In genomic region chr4:41606784-41607183, GRCm38 (mm10) we compare ENCODE assay signal across 9 mouse cellular contexts. TPM values are rescaled to one million over a fixed set of nuclear protein-coding genes. Genes with fewer than 3 reads are reported as not detected.
DNase-seq lines count a peak whose midpoint lies in the region; ATAC-seq and TF ChIP-seq lines count a peak whose summit lies in the region.
"Had no signal": no experiment of that assay in that cellular context is flagged by ENCODE, and none has a peak within 500 bp of the region (broad histone marks: within the 10 kb centered on the region; RNA-seq: fewer than 3 reads in every experiment).

No protein-coding gene starts in this region.

- H3K27me3 ChIP-seq in limb, embryonic 14.5 days (ENCODE audit: control insufficient read depth, insufficient read depth, low read length) = peaks cover 10% of the 10 kb centered on the region; the same call in 1 of the 2 replicates
- H3K27me3 ChIP-seq in cerebellum, adult 2 months (ENCODE audit: control insufficient read depth, insufficient read depth, low read length) = no peaks in the 10 kb centered on the region

- no peak for TF ChIP-seq CTCF in cerebellum, adult 2 months (IDR thresholded peaks at IDR 0.05; ENCODE audit: borderline replicate concordance, insufficient read depth, low read depth, low read length)

- intact Hi-C loops in gastrocnemius, postnatal 14 days (cut with DNase I; ENCODE audit: low total_unique reads) = loop anchor here (5.0 kb wide), 1 partner anchor 101 kb away; no protein-coding TSS in a partner anchor

- peak; percentile 59 for DNase-seq in gastrocnemius, postnatal 14 days
- no peak for DNase-seq in gastrocnemius, adult 8-10 months (ENCODE audit: low spot score in 2 of 2)
- peak; percentile 61 for DNase-seq in A20 (ENCODE audit: low read depth, low spot score)
- peak; percentile 56 for DNase-seq in c-Kit-positive CD71-negative TER-119-negative erythroid progenitor cells, embryonic 14.5 days (ENCODE audit: low read depth)
- peak; percentile 90 for DNase-seq in limb, embryonic 14.5 days (ENCODE audit: low spot score)
- peak; percentile 59 for DNase-seq in yolk sac, embryonic 10.5 days (ENCODE audit: low spot score)
- no peak for DNase-seq in cerebellum, adult 2 months
- DNase-seq in right cerebral cortex, postnatal 10 days (ENCODE audit: low spot score in 2 of 2) = no peak

- 26% methylated on average over 4 of the region's 4 CpGs for WGBS in limb, embryonic 14.5 days
- WGBS in cerebellum, adult 2 months = 90% methylated on average over 4 of the region's 4 CpGs

- H3K4me2 ChIP-seq in limb, embryonic 14.5 days (replicated peaks; ENCODE audit: low read depth, low read length, severe bottlenecking) = no peak overlapping the region
- H3K4me2 ChIP-seq: heart, embryonic 15.5 days had no signal

- no peak for TF ChIP-seq POLR2A in limb, embryonic 14.5 days (IDR thresholded peaks at IDR 0.05; ENCODE audit: borderline replicate concordance, extremely low read depth, insufficient read depth, insufficient read length)
- TF ChIP-seq POLR2A in cerebellum, adult 2 months (IDR thresholded peaks at IDR 0.05; ENCODE audit: borderline replicate concordance, insufficient read depth, low read length) = no peak

- H3K9me3 ChIP-seq in limb, embryonic 14.5 days (ENCODE audit: control insufficient read depth, low read length) = no peaks in the 10 kb centered on the region
- H3K9me3 ChIP-seq: heart, embryonic 15.5 days had no signal

- no peak for ATAC-seq in limb, embryonic 14.5 days (ENCODE audit: low FRiP score, low read depth)

- H3K4me1 ChIP-seq in limb, embryonic 14.5 days (ENCODE audit: control insufficient read depth, insufficient read depth, low read length) = no peaks in the 10 kb centered on the region
- peaks cover 5% of the 10 kb centered on the region for H3K4me1 ChIP-seq in cerebellum, adult 2 months (ENCODE audit: control insufficient read depth, insufficient read depth, low read length)
- H3K4me1 ChIP-seq: heart, embryonic 15.5 days had no signal

- no peak overlapping the region for H3K27ac ChIP-seq in limb, embryonic 14.5 days (replicated peaks; ENCODE audit: low read depth, low read length)
- H3K27ac ChIP-seq in cerebellum, adult 2 months (ENCODE audit: insufficient read depth, low read length) = no peak overlapping the region
- H3K27ac ChIP-seq: heart, embryonic 15.5 days had no signal

- no peak overlapping the region for H3K4me3 ChIP-seq in limb, embryonic 14.5 days (replicated peaks; ENCODE audit: low read length)
- H3K4me3 ChIP-seq in cerebellum, adult 2 months (replicated peaks; ENCODE audit: insufficient read depth, low read depth, low read length) = no peak overlapping the region
- H3K4me3 ChIP-seq: heart, embryonic 15.5 days had no signal

- H3K36me3 ChIP-seq in limb, embryonic 14.5 days (ENCODE audit: control insufficient read depth, insufficient read depth, low read length) = no peaks in the 10 kb centered on the region
- H3K36me3 ChIP-seq: heart, embryonic 15.5 days had no signal

- no peak overlapping the region for H3K9ac ChIP-seq in limb, embryonic 14.5 days (ENCODE audit: low read depth, low read length, severe bottlenecking)
- H3K9ac ChIP-seq: heart, embryonic 15.5 days had no signal

RNA-seq across cellular contexts. Expression of gene Enho, which starts 33.3 kb away (rescaled TPM):
- total RNA-seq in gastrocnemius, postnatal 14 days (2021) = 1 to 10 TPM; 6.7 to 9.9 TPM
- 10 to 100 TPM in 3 of 4 experiments, 1 to 10 TPM in 1; 8.4 to 13.1 (median 10.3) TPM for total RNA-seq in gastrocnemius, adult 8-10 months (2022)
- 15.6 and 22.3 TPM in 2 replicates for polyA plus RNA-seq in limb, embryonic 14.5 days (2012; rRNA removed)
- polyA plus RNA-seq in limb, embryonic 14.5 days (2014; fragmentation: Nextera tagmentation; extraction: Ambion mirVana) = 12.5 and 13.1 TPM in 2 replicates
- 168 and 174 TPM in 2 replicates for polyA plus RNA-seq in cerebellum, adult 2 months (2012; rRNA removed)

RNA-seq across cellular contexts. Expression of gene Dnaic1, which starts 37.2 kb away (rescaled TPM):
- total RNA-seq in gastrocnemius, postnatal 14 days (2021) = under 1 TPM; 0.47 to 0.58 TPM
- 1 to 10 TPM in 1 of 4 experiments, under 1 TPM in 2, not detected in 1; 0.88 to 1.1 (median 0.94) TPM for total RNA-seq in gastrocnemius, adult 8-10 months (2022)
- polyA plus RNA-seq in limb, embryonic 14.5 days (2012; rRNA removed) = 0.78 and 0.99 TPM in 2 replicates
- 0.67 TPM in 1 of 2 replicates, not detected in the other for polyA plus RNA-seq in limb, embryonic 14.5 days (2014; fragmentation: Nextera tagmentation; extraction: Ambion mirVana)
- 8.1 and 9.3 TPM in 2 replicates for polyA plus RNA-seq in cerebellum, adult 2 months (2012; rRNA removed)

RNA-seq across cellular contexts. Expression of gene Fam219a, which starts 37.4 kb away (rescaled TPM):
- 10 to 100 TPM; 16.2 to 17.1 TPM for total RNA-seq in gastrocnemius, postnatal 14 days (2021)
- total RNA-seq in gastrocnemius, adult 8-10 months (2022) = 10 to 100 TPM; 19.1 to 29.8 (median 24.0) TPM
- 13.7 and 19.5 TPM in 2 replicates for polyA plus RNA-seq in limb, embryonic 14.5 days (2012; rRNA removed)
- 2.4 and 2.6 TPM in 2 replicates for polyA plus RNA-seq in limb, embryonic 14.5 days (2014; fragmentation: Nextera tagmentation; extraction: Ambion mirVana)
- polyA plus RNA-seq in cerebellum, adult 2 months (2012; rRNA removed) = 137 and 147 TPM in 2 replicates

Comparison
In these comparisons a context has a peak if more than half of its experiments do, and no peak if none do; other contexts are left out.
1. DNase-seq: peak in gastrocnemius, postnatal 14 days (single experiment), A20 (single experiment), c-Kit-positive CD71-negative TER-119-negative erythroid progenitor cells, embryonic 14.5 days (single experiment), limb, embryonic 14.5 days (single experiment) and yolk sac, embryonic 10.5 days (single experiment); none in gastrocnemius, adult 8-10 months (0 of 2), cerebellum, adult 2 months (0 of 2) and right cerebral cortex, postnatal 10 days (0 of 2).